Mouse (Mus musculus) left cerebral cortex, postnatal 36 days (tissue): ENCODE measurements around the gene Ranbp2. TPM values are rescaled to one million over a fixed set of nuclear protein-coding genes. Genes with fewer than 3 reads are reported as not detected.
A peak's percentile ranks its signal among the peaks of the same experiment; 100 is the strongest.
"Not testable (repeated sequence)": the region's sequence is repeated elsewhere in the genome, so short reads cannot be mapped to it uniquely, and the experiment has no call there.

Experiments
- DNase-seq, 2 experiments: peaks; one replicate each; pipeline ENCODE4 v3.0.0; 2021 to 2022; ENCODE audit warnings: low spot score in 2 of 2, mixed read lengths in 1 of 2
- intact Hi-C: fragments of 180-260 bp; cut with DNase I; formaldehyde crosslinking; loops from one replicate; pipeline ENCODE4 v1.15.1; 2025
- total RNA-seq, 2 experiments: library from RNA; stranded (reverse); gene quantifications; 2 replicates each; pipeline ENCODE4 v1.2.3; 2021

Ranbp2 gene
- total RNA-seq, 2 experiments from 2014 or later = 75.6 to 96.8 TPM

- intact Hi-C loops = no loop called here
These were observed 44.3 kb downstream of the Ranbp2 start for GRCm38 (mm10) chr10:58491031-58491430.

GRCm38 (mm10) chr10:58495637-58496036, 48.9 kb downstream of the Ranbp2 start:
- intact Hi-C loops = no loop called here
- no peak for DNase-seq

More at GRCm38 (mm10) chr10:58491031-58491430, 44.3 kb downstream of the Ranbp2 start:
- DNase-seq = no peak

GRCm38 (mm10) chr10:58496732-58497131, 50.0 kb downstream of the Ranbp2 start:
- intact Hi-C loops = no loop called here
- no peak for DNase-seq

- DNase-seq = peak; percentile 92 to 93
- intact Hi-C loops = no loop called here
These were observed 50.9 kb downstream of the Ranbp2 start, which contains the start of gene Ccdc138 for GRCm38 (mm10) chr10:58497320-58498284. Gene Ccdc138 (plus strand): TSS chr10:58497948.

- DNase-seq = no peak
- intact Hi-C loops = no loop called here
These were observed 51.8 kb downstream of the Ranbp2 start for GRCm38 (mm10) chr10:58498516-58498915.

GRCm38 (mm10) chr10:58529358-58529757, 82.6 kb downstream of the Ranbp2 start:
- no peak for DNase-seq
- intact Hi-C loops = no loop called here

GRCm38 (mm10) chr10:58530896-58531790, 84.4 kb downstream of the Ranbp2 start:
- DNase-seq = no peak
- intact Hi-C loops = no loop called here

GRCm38 (mm10) chr10:58532177-58532576, 85.5 kb downstream of the Ranbp2 start:
- no peak for DNase-seq
- intact Hi-C loops = no loop called here

GRCm38 (mm10) chr10:58536276-58536675, 89.6 kb downstream of the Ranbp2 start:
- DNase-seq, intact Hi-C loops: not testable (repeated sequence)

- no peak for DNase-seq
- intact Hi-C loops = no loop called here
These were observed 93.9 kb downstream of the Ranbp2 start for GRCm38 (mm10) chr10:58540613-58541012.

Other genes starting within 250 kb of the Ranbp2 start
- not detected for gene AW822073, start 222.0 kb upstream of the Ranbp2 start, total RNA-seq
- gene Duxf3, start 214.2 kb upstream of the Ranbp2 start, total RNA-seq = not detected
- gene Gm4981, start 210.2 kb upstream of the Ranbp2 start, total RNA-seq = not detected
- gene Gcc2, start 191.4 kb upstream of the Ranbp2 start, total RNA-seq = 10 to 100 TPM; 90.7 to 98.7 TPM
- 10 to 100 TPM; 21.2 to 23.2 TPM for gene Lims1, start 123.5 kb upstream of the Ranbp2 start, total RNA-seq
- gene Ccdc138, start 51.0 kb downstream of the Ranbp2 start, total RNA-seq = 1 to 10 TPM; 3.8 to 4.3 TPM
- under 1 TPM; 0.49 to 0.50 TPM for gene Edar, start 228.7 kb downstream of the Ranbp2 start, total RNA-seq